7 mouse cellular contexts compared by ENCODE assay signal in the genomic region with DNA sequence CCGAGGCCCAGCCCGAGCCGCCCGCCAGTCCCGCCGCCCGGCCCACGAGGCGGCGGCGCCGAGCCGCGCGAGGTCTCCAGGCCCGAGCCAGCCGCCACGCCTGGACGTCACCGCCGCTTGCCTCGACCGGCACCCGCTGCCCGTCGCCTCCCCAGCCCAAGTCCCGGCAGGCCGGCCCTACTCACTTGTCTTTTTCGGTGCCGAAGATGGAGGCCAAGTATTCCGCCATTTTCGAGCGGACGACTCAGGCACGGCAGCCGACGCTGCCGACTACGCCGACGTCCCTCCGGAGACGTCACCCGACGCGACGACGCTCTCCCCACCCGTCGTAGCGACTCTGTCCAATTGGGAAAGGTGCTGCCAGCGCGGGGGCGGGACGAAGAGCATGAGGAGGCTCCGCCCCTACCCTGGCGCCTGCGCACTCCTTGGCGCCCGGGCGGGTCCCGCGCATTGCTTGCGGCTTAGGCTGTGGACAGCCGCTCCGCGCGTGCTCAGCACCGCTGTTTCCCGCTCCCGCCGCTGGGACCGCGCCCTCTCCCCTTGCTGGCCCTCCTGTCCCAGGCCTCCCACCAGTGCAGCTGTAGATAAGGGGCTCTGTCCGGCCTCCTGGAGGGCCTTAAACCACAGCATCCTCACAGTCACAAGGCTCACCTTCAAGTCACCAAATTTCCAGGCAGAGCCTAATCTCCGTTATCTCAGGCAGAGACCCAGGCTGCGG. TPM values are rescaled to one million over a fixed set of nuclear protein-coding genes. Genes with fewer than 3 reads are reported as not detected.
DNase-seq lines count a peak whose midpoint lies in the region; ATAC-seq lines count a peak whose summit lies in the region.

U2af1 (minus strand) TSS at position 425 of the 718 bp plus-strand sequence.

- peak; percentile 96 for DNase-seq in adrenal gland, adult 8-10 months
- DNase-seq in embryo, embryonic 9.5 days (ENCODE audit: extremely low spot score) = peak; percentile 97
- DNase-seq in gastrocnemius, postnatal 4 days (ENCODE audit: low spot score in 2 of 2) = peak; percentile 98 to 99
- peak; percentile 98 to 99 for DNase-seq in left cerebral cortex, postnatal 36 days (ENCODE audit: low spot score in 2 of 2)
- peak; percentile 100 for DNase-seq in midbrain, embryonic 11.5 days (ENCODE audit: low spot score, missing footprints)
- peak; percentile 98 for DNase-seq in skeletal muscle tissue, adult 2 months (ENCODE audit: low read depth, low spot score)

- no peaks in the 10 kb centered on the region; the same call in 1 of the 2 replicates for H3K36me3 ChIP-seq in intestine, embryonic 16.5 days (ENCODE audit: control insufficient read depth, insufficient read depth, low read length)
- peaks cover 10% of the 10 kb centered on the region for H3K36me3 ChIP-seq in midbrain, embryonic 11.5 days (ENCODE audit: control insufficient read depth, insufficient read depth, low read length)

- ATAC-seq in intestine, embryonic 16.5 days = peak; percentile 98
- ATAC-seq in midbrain, embryonic 11.5 days (ENCODE audit: low FRiP score) = peak; percentile 99

- H3K4me2 ChIP-seq in intestine, embryonic 16.5 days (ENCODE audit: low read depth, low read length) = peak within 1 kb of the TSS; percentile 90
- peak within 1 kb of the TSS; percentile 74 for H3K4me2 ChIP-seq in midbrain, embryonic 11.5 days

- peaks cover 13% of the 10 kb centered on the region for H3K4me1 ChIP-seq in intestine, embryonic 16.5 days (ENCODE audit: control insufficient read depth, insufficient read depth, low read length)
- H3K4me1 ChIP-seq in midbrain, embryonic 11.5 days (ENCODE audit: control insufficient read depth, insufficient read depth, low read length) = peaks cover 11% of the 10 kb centered on the region

- H3K27me3 ChIP-seq in intestine, embryonic 16.5 days (replicated peaks; ENCODE audit: control insufficient read depth, insufficient read depth, low read length) = no peaks in the 10 kb centered on the region
- H3K27me3 ChIP-seq in midbrain, embryonic 11.5 days (ENCODE audit: control insufficient read depth, insufficient read depth, low read length) = no peaks in the 10 kb centered on the region

- WGBS in intestine, embryonic 16.5 days = under 1% methylated on average over 75 of the region's 77 CpGs
- under 1% methylated on average over 76 of the region's 77 CpGs for WGBS in midbrain, embryonic 11.5 days

- H3K27ac ChIP-seq in intestine, embryonic 16.5 days (ENCODE audit: low read length) = peak within 1 kb of the TSS; percentile 83
- H3K27ac ChIP-seq in midbrain, embryonic 11.5 days (ENCODE audit: low read depth, low read length) = peak within 1 kb of the TSS; percentile 76

- peak within 1 kb of the TSS; percentile 97 for H3K9ac ChIP-seq in intestine, embryonic 16.5 days (ENCODE audit: low read depth, low read length)
- peak within 1 kb of the TSS; percentile 91 for H3K9ac ChIP-seq in midbrain, embryonic 11.5 days (ENCODE audit: low read length)

- H3K9me3 ChIP-seq in intestine, embryonic 16.5 days (ENCODE audit: control insufficient read depth, low read length) = no peaks in the 10 kb centered on the region
- no peaks in the 10 kb centered on the region for H3K9me3 ChIP-seq in midbrain, embryonic 11.5 days (ENCODE audit: control insufficient read depth, low read length)

- intact Hi-C loops in left cerebral cortex, postnatal 36 days (cut with DNase I) = loop anchor here (5.0 kb wide), 1 partner anchor 136 kb away; the partner anchor contains the start of gene Ndufv3

- H3K4me3 ChIP-seq in intestine, embryonic 16.5 days (ENCODE audit: low read length) = peak within 1 kb of the TSS; percentile 93
- peak within 1 kb of the TSS; percentile 76 for H3K4me3 ChIP-seq in midbrain, embryonic 11.5 days (ENCODE audit: low read depth, low read length)

RNA-seq across cellular contexts. Expression of gene U2af1, which starts in this region (rescaled TPM):
- 100 to 1,000 TPM; 128 to 156 (median 143) TPM for total RNA-seq in adrenal gland, adult 8-10 months (2022)
- total RNA-seq in gastrocnemius, postnatal 4 days (2021) = 100 to 1,000 TPM; 154 to 181 TPM
- polyA plus RNA-seq in intestine, embryonic 16.5 days (2015; fragmentation: Nextera tagmentation; extraction: Ambion mirVana) = 238 and 263 TPM in 2 replicates
- total RNA-seq in left cerebral cortex, postnatal 36 days (2021) = 100 to 1,000 TPM; 112 to 118 TPM
- polyA plus RNA-seq in midbrain, embryonic 11.5 days (2014; fragmentation: Nextera tagmentation; extraction: Ambion mirVana) = 195 and 201 TPM in 2 replicates

Comparison
In these comparisons a context has a peak if more than half of its experiments do, and no peak if none do; other contexts are left out.
1. Peak in every context shown above with its lines: DNase-seq, ATAC-seq, H3K4me3 ChIP-seq and H3K27ac ChIP-seq.